Mouse (Mus musculus) heart, postnatal 0 days (tissue): ENCODE results near the gene Ern1. TPM values are rescaled to one million over a fixed set of nuclear protein-coding genes. Genes with fewer than 3 reads are reported as not detected.

Experiments used
- ATAC-seq: fragments of 200-750 bp; cut with Nextera tagmentation; 2 replicates; pipeline ENCODE4 v1.8.0; 2017; ENCODE audit warnings: low read depth, moderate number of reproducible peaks, moderate library complexity; ENCODE audit not compliant: insufficient read depth
- DNase-seq: peaks from one replicate; pipeline ENCODE4 v3.0.0-alpha.2; 2016; ENCODE audit warnings: low spot score
- H3K27ac ChIP-seq: fragments of 300-500 bp; sonication (generic); 2 replicates; pipeline ENCODE4 v1.5.1; 2014; ENCODE audit warnings: low read depth, mild to moderate bottlenecking
- H3K27me3 ChIP-seq: fragments of 300-500 bp; sonication (generic); 2 replicates; pipeline ENCODE4 v1.6.1; 2014; ENCODE audit warnings: low read length, mixed read lengths; ENCODE audit not compliant: control insufficient read depth, insufficient read depth
- H3K36me3 ChIP-seq: fragments of 300-500 bp; sonication (generic); replicated peaks from 2 replicates; pipeline ENCODE4 v1.6.1; 2014; ENCODE audit warnings: low read length, mixed read lengths; ENCODE audit not compliant: control insufficient read depth, insufficient read depth
- H3K4me1 ChIP-seq: fragments of 300-500 bp; sonication (generic); 2 replicates; pipeline ENCODE4 v1.6.1; 2014; ENCODE audit warnings: antibody characterized with exemption; ENCODE audit not compliant: control insufficient read depth, insufficient read depth
- H3K4me2 ChIP-seq: fragments of 300-500 bp; sonication (generic); 2 replicates; pipeline ENCODE4 v1.6.1; 2014; ENCODE audit warnings: low read depth, mild to moderate bottlenecking, low read length, moderate library complexity
- H3K4me3 ChIP-seq: fragments of 300-500 bp; sonication (generic); 2 replicates; pipeline ENCODE4 v1.5.1; 2014; ENCODE audit warnings: low read depth, low read length
- H3K9ac ChIP-seq: fragments of 300-500 bp; sonication (generic); replicated peaks from 2 replicates; pipeline ENCODE4 v1.6.1; 2014; ENCODE audit warnings: low read depth, low read length, mixed read lengths
- H3K9me3 ChIP-seq: fragments of 300-500 bp; sonication (generic); replicated peaks from 2 replicates; pipeline ENCODE4 v1.6.1; 2016; ENCODE audit warnings: low read length; ENCODE audit not compliant: control insufficient read depth
- CTCF ChIP-seq: IDR thresholded peaks from 2 replicates; pipeline ENCODE4 v1.5.1; 2016; ENCODE audit warnings: antibody characterized with exemption, control low read depth, low read depth
- EP300 ChIP-seq: IDR thresholded peaks from 2 replicates; pipeline ENCODE4 v1.6.1; 2016; ENCODE audit warnings: antibody characterized with exemption, low read depth
- WGBS: fragments of 180-500 bp; shearing (Covaris S2); extraction: QIAGEN DNeasy Blood & Tissue Kit; methylation state at CpG from one replicate; pipeline ENCODE4 v1.1.7; 2014; 5-methylcytosine and 5-hydroxymethylcytosine counted together
- polyA plus RNA-seq: library from polyadenylated mRNA; unstranded; fragments of >200 nt; fragmentation: Nextera tagmentation; extraction: Ambion mirVana; gene quantifications from 2 replicates; pipeline ENCODE4 v1.2.1, GENCODE M21; 2015
- total RNA-seq: library from RNA; depleted of rRNA; stranded (reverse); fragments of >200 nt; gene quantifications from 2 replicates; pipeline ENCODE4 v1.2.3, GENCODE M21; 2014; ENCODE audit warnings: low replicate concordance

Gene Ern1
- total and polyA plus RNA-seq, 2 experiments from 2014 or later = 2.6 to 5.0 TPM

- 61% methylated on average over 7 of the region's 7 CpGs for WGBS
- H3K27ac ChIP-seq = no peak overlapping the region
- H3K36me3 ChIP-seq = 0 out of 2 replicates have a peak, but pooled peaks cover 5% of the 10 kb centered on the region
- TF ChIP-seq CTCF (no peak), EP300 (no peak)
- H3K9me3 ChIP-seq = no peaks in the 10 kb centered on the region
- H3K4me2 ChIP-seq = no peak overlapping the region
- DNase-seq (no peak), ATAC-seq (no peak)
- H3K9ac ChIP-seq = no peak overlapping the region
- no peaks in the 10 kb centered on the region for H3K27me3 ChIP-seq
- H3K4me3 ChIP-seq = no peak overlapping the region
- peaks cover under 1% of the 10 kb centered on the region; the same call in 1 of the 2 replicates for H3K4me1 ChIP-seq
Observed at GRCm38 (mm10) chr11:106392597-106393330, 94.9 kb downstream of the Ern1 start.

- Histone ChIP-seq H3K9me3 (no peaks in the 10 kb centered on the region), H3K4me2 (no peak overlapping the region), H3K36me3 (0 out of 2 replicates have a peak, but pooled peaks cover 5% of the 10 kb centered on the region), H3K4me1 (peaks cover 3% of the 10 kb centered on the region; the same call in 1 of the 2 replicates), H3K9ac (no peak overlapping the region), H3K4me3 (no peak overlapping the region), H3K27ac (no peak overlapping the region), H3K27me3 (no peaks in the 10 kb centered on the region)
- TF ChIP-seq EP300 = no peak
- TF ChIP-seq CTCF = peak; percentile 97
- 27% methylated on average over 6 of the region's 6 CpGs for WGBS
- peak; percentile 81 for ATAC-seq
- DNase-seq = peak; percentile 82
Observed at GRCm38 (mm10) chr11:106391546-106392188, 96.0 kb downstream of the Ern1 start.

- Histone ChIP-seq H3K4me2 (no peak overlapping the region), H3K27me3 (no peaks in the 10 kb centered on the region), H3K9ac (no peak overlapping the region), H3K9me3 (no peaks in the 10 kb centered on the region), H3K4me3 (no peak overlapping the region), H3K4me1 (peaks cover 3% of the 10 kb centered on the region; the same call in 1 of the 2 replicates), H3K27ac (no peak overlapping the region), H3K36me3 (no peaks in the 10 kb centered on the region)
- DNase-seq = no peak
- TF ChIP-seq EP300 (no peak), CTCF (no peak)
- WGBS = 39% methylated on average over 3 of the region's 3 CpGs
- ATAC-seq = no peak
Observed at GRCm38 (mm10) chr11:106390757-106391156, 96.9 kb downstream of the Ern1 start.

- WGBS = 20% methylated on average over 3 of the region's 3 CpGs
- Histone ChIP-seq H3K4me3 (no peak overlapping the region), H3K27me3 (no peaks in the 10 kb centered on the region), H3K9ac (no peak overlapping the region), H3K27ac (peak overlapping the region; percentile 32), H3K4me2 (no peak overlapping the region), H3K36me3 (no peaks in the 10 kb centered on the region), H3K9me3 (no peaks in the 10 kb centered on the region), H3K4me1 (peaks cover 3% of the 10 kb centered on the region; the same call in 1 of the 2 replicates)
- TF ChIP-seq EP300 = no peak
- no peak for TF ChIP-seq CTCF
- no peak for ATAC-seq
- peak; percentile 11 for DNase-seq
Observed at GRCm38 (mm10) chr11:106389611-106390010, 98.0 kb downstream of the Ern1 start.

GRCm38 (mm10) chr11:106387791-106388216 lies 99.8 kb downstream of the Ern1 start, which contains the start of gene Icam2:
Gene Icam2, minus strand, starts transcription at chr11:106388075.
- Histone ChIP-seq H3K27me3 (no peaks in the 10 kb centered on the region), H3K9me3 (no peaks in the 10 kb centered on the region), H3K36me3 (no peaks in the 10 kb centered on the region), H3K4me1 (peaks cover 9% of the 10 kb centered on the region), H3K9ac (no peak within 1 kb of the TSS), H3K4me3 (peak within 1 kb of the TSS; percentile 17; the same call in 1 of the 2 replicates), H3K4me2 (peak within 1 kb of the TSS; percentile 15; the same call in 1 of the 2 replicates), H3K27ac (peak within 1 kb of the TSS; percentile 75)
- 51% methylated on average over 6 of the region's 6 CpGs for WGBS
- ATAC-seq (no peak), DNase-seq (no peak)
- TF ChIP-seq CTCF = no peak
- TF ChIP-seq EP300 = no peak
